Mouse (Mus musculus) CH12.LX (cell line): Measurements from ENCODE around the gene Hyou1.

ENCODE experiments used
- ELF1 ChIP-seq: IDR thresholded peaks from 2 replicates; pipeline ENCODE4 v1.6.1; 2014; ENCODE audit warnings: low read depth, mild to moderate bottlenecking, inconsistent platforms, low read length, improper control_type of control experiment
- MEF2A ChIP-seq: IDR thresholded peaks from 2 replicates; pipeline ENCODE4 v1.6.1; 2014; ENCODE audit warnings: low read depth, mild to moderate bottlenecking, inconsistent platforms, low read length, improper control_type of control experiment, borderline replicate concordance
- MXI1 ChIP-seq: IDR thresholded peaks from 2 replicates; pipeline ENCODE4 v1.6.1; 2011; ENCODE audit warnings: mild to moderate bottlenecking, low read depth, low read length, improper control_type of control experiment
- POLR2A ChIP-seq: IDR thresholded peaks from 2 replicates; pipeline ENCODE4 v1.6.1; 2011; ENCODE audit warnings: low read depth, mild to moderate bottlenecking, improper control_type of control experiment, low read length
- USF1 ChIP-seq: IDR thresholded peaks from 2 replicates; pipeline ENCODE4 v1.6.1; 2014; ENCODE audit warnings: low read depth, mild to moderate bottlenecking, inconsistent platforms, low read length, improper control_type of control experiment

DNA sequence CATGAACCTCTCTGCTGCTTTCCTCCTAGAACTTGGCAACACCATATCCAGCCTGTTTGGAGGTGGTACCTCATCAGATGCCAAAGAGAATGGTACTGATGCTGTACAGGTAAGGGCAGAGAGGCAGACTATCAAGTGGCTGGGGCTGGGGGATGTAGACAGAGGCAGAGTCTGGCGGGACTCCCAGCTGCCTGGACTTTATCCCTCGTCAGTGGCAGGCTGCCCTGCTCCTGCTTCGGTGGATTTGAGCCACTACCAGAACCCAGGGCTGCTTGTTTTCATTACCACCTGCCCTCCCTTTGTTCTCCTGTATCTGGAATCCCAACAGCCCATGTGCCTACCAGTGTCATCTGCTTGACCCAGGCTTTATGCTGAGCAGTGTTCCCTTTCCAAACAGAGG lies 7.9 kb downstream of the Hyou1 start:
- no peak for TF ChIP-seq USF1
- TF ChIP-seq MEF2A: no peak
- no peak for TF ChIP-seq MXI1
- TF ChIP-seq POLR2A: no peak
- TF ChIP-seq ELF1: no peak
